Mouse (Mus musculus) kidney, adult 2 months (tissue): ENCODE data around the gene Relb. TPM values are rescaled to one million over a fixed set of nuclear protein-coding genes. Genes with fewer than 3 reads are reported as not detected.

ENCODE experiments used
- DNase-seq: peaks from one replicate; pipeline ENCODE4 v3.0.0; 2021
- H3K27ac ChIP-seq: fragments of 200-500 bp; 2 replicates; pipeline ENCODE4 v1.5.1; 2012; ENCODE audit warnings: low read depth, low read length, control low read depth, inconsistent platforms; ENCODE audit not compliant: insufficient read depth
- H3K27me3 ChIP-seq: fragments of 200-500 bp; replicated peaks from 2 replicates; pipeline ENCODE4 v1.6.1; 2012; ENCODE audit warnings: mild to moderate bottlenecking, moderate library complexity, low read length, inconsistent platforms; ENCODE audit not compliant: control insufficient read depth, insufficient read depth
- H3K36me3 ChIP-seq: fragments of 200-500 bp; 2 replicates; pipeline ENCODE4 v1.6.1; 2012; ENCODE audit warnings: mild to moderate bottlenecking, moderate library complexity, low read length, inconsistent platforms; ENCODE audit not compliant: control insufficient read depth, insufficient read depth
- H3K4me1 ChIP-seq: fragments of 200-500 bp; 2 replicates; pipeline ENCODE4 v1.6.1; 2011; ENCODE audit warnings: low read length; ENCODE audit not compliant: control insufficient read depth, insufficient read depth
- H3K4me3 ChIP-seq: fragments of 200-500 bp; 2 replicates; pipeline ENCODE4 v1.5.1; 2011; ENCODE audit warnings: mild to moderate bottlenecking, low read depth, low read length, control low read depth; ENCODE audit not compliant: insufficient read depth
- CTCF ChIP-seq: fragments of 200-500 bp; conservative IDR thresholded peaks from 2 replicates; pipeline ENCODE4 v1.5.1; 2011; ENCODE audit warnings: low read depth, mild to moderate bottlenecking, control low read depth, low read length, moderate library complexity, mixed read lengths; ENCODE audit not compliant: insufficient read depth, insufficient read length
- POLR2A ChIP-seq: fragments of 200-500 bp; IDR thresholded peaks from one replicate; pipeline ENCODE4 v1.6.1; 2011; ENCODE audit warnings: low read depth, low read length, control low read depth
- WGBS: fragments of 180-500 bp; shearing (Covaris S2); methylation state at CpG from one replicate; pipeline ENCODE4 v1.1.7; 2018; 5-methylcytosine and 5-hydroxymethylcytosine counted together
- polyA plus RNA-seq: library from polyadenylated mRNA; depleted of rRNA; stranded (reverse); fragments of >200 nt; gene quantifications from 2 replicates; pipeline ENCODE4 v1.2.3, GENCODE M21; 2012

Gene Relb
- polyA plus RNA-seq, 1 experiment, result 13.3 TPM

- under 1% methylated on average over 57 of the region's 57 CpGs for WGBS
- Histone ChIP-seq H3K4me3 (peak within 1 kb of the TSS; percentile 93), H3K27me3 (no peaks in the 10 kb centered on the region), H3K4me1 (peaks cover 3% of the 10 kb centered on the region; the same call in 1 of the 2 replicates), H3K27ac (peak within 1 kb of the TSS; percentile 60), H3K36me3 (no peaks in the 10 kb centered on the region)
- peak; percentile 98 for DNase-seq
- TF ChIP-seq POLR2A (peak; percentile 67), CTCF (no peak)
These were observed 25.2 kb downstream of the Relb start, which contains the start of gene Clasrp for GRCm38 (mm10) chr7:19603849-19604605. Gene Clasrp (minus strand): TSS chr7:19604486.

DNA sequence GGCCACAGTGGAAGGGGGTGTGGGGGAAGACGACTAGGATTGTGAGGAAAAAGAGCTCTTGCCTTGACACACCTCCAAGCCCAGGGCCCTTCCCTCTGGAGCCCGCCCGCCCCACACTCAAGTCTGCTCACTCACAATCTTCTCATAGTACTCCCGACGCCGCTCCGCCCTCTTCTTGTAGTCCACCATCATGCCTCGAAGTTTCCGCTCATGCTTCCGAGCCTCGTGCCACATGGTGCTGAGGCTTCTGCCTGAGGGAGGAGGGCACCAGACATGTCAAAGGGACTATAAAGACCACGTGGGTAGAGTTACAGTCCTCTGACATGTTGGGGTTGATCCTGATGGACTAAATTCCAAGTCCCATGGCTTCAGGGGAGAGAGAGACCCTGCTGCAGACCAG is 26.2 kb downstream of the Relb start:
- H3K36me3 ChIP-seq, result no peaks in the 10 kb centered on the region
- TF ChIP-seq POLR2A, result no peak
- no peak for TF ChIP-seq CTCF
- no peaks in the 10 kb centered on the region for H3K27me3 ChIP-seq
- H3K4me3 ChIP-seq, result no peak overlapping the region
- 72% methylated on average over 12 of the region's 12 CpGs for WGBS
- DNase-seq, result no peak
- no peak overlapping the region for H3K27ac ChIP-seq
- peaks cover 3% of the 10 kb centered on the region; the same call in 1 of the 2 replicates for H3K4me1 ChIP-seq

- Histone ChIP-seq H3K27me3 (no peaks in the 10 kb centered on the region), H3K36me3 (no peaks in the 10 kb centered on the region), H3K27ac (no peak overlapping the region), H3K4me3 (no peak overlapping the region), H3K4me1 (peaks cover 3% of the 10 kb centered on the region; the same call in 1 of the 2 replicates)
- no peak for DNase-seq
- 47% methylated on average over 5 of the region's 5 CpGs for WGBS
- TF ChIP-seq CTCF (no peak), POLR2A (no peak)
These were observed 28.7 kb downstream of the Relb start for GRCm38 (mm10) chr7:19600562-19600961.

DNA sequence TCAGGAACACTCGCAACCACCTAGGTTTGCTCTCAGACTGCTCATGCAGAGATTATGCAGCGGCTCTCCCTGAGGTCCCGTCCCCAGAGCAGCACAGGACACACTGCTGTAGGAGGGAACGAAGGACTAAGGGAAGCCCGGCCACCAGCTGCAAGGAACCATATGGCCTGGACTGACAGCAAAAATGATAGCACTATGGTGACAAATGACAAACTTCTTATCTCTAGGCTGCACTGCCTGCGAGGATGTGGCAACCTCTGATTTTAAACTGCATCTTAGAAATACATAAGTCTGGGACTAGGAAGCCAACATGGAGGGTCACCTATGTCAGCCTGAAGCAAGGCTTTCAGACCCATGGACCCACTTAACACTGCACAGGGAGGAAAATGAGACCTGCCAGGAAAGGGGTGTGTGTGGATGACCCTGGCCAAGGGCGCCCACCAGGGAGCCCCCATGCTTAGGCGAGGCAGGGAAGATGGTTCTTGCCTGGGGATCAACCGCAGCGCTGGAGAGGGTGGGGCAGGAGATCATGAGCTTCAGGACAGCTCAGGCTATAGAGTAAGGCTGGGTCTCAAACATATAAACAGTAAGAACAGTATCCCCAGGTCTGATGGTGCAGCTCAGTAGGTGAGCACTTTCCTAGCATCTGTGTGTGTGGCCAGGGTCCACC is 36.0 kb downstream of the Relb start:
- Histone ChIP-seq H3K36me3 (peaks cover 2% of the 10 kb centered on the region), H3K27ac (no peak overlapping the region), H3K27me3 (no peaks in the 10 kb centered on the region), H3K4me1 (no peaks in the 10 kb centered on the region), H3K4me3 (no peak overlapping the region)
- DNase-seq, result no peak
- 90% methylated on average over 10 of the region's 10 CpGs for WGBS
- TF ChIP-seq CTCF, result no peak
- TF ChIP-seq POLR2A, result no peak

- TF ChIP-seq POLR2A (no peak), CTCF (peak; percentile 89)
- peaks cover 7% of the 10 kb centered on the region for H3K36me3 ChIP-seq
- H3K4me3 ChIP-seq, result no peak overlapping the region
- DNase-seq, result peak; percentile 78
- no peak overlapping the region for H3K27ac ChIP-seq
- 50% methylated on average over 3 of the region's 3 CpGs for WGBS
- H3K27me3 ChIP-seq, result no peaks in the 10 kb centered on the region
- no peaks in the 10 kb centered on the region for H3K4me1 ChIP-seq
These were observed 39.3 kb downstream of the Relb start for GRCm38 (mm10) chr7:19589917-19590316.

DNA sequence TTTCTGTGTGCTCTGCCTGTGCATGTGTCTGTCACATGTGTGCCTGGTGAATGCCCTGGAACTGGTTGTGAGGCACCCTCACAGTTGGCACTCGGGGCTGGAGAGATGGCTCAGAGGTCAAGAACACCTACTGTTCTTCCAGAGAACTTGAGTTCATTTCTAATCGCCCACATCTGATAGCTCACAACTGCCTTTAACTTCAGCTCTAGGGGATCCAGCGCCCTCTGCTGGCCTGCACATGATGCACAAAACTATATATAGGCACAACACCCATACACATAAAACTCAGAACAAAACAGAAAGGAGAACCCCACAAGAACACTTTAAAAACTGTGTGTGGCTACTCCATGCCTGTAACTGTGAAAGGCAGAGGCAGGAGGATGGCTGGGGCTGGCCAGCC is 40.0 kb downstream of the Relb start:
- no peak overlapping the region for H3K4me3 ChIP-seq
- no peaks in the 10 kb centered on the region for H3K27me3 ChIP-seq
- H3K27ac ChIP-seq, result no peak overlapping the region
- H3K36me3 ChIP-seq, result peaks cover 7% of the 10 kb centered on the region
- 48% methylated on average over 3 of the region's 3 CpGs for WGBS
- peak; percentile 58 for DNase-seq
- H3K4me1 ChIP-seq, result no peaks in the 10 kb centered on the region
- TF ChIP-seq POLR2A (no peak), CTCF (peak; percentile 62)

GRCm38 (mm10) chr7:19586269-19586668 is 43.0 kb downstream of the Relb start:
- 91% methylated on average over 46 of the region's 46 CpGs for WGBS
- Histone ChIP-seq H3K27me3 (no peaks in the 10 kb centered on the region), H3K27ac (no peak overlapping the region), H3K36me3 (peaks cover 7% of the 10 kb centered on the region), H3K4me1 (no peaks in the 10 kb centered on the region), H3K4me3 (no peak overlapping the region)
- no peak for DNase-seq
- no peak for TF ChIP-seq POLR2A
- no peak for TF ChIP-seq CTCF
